Mouse (Mus musculus): ENCODE data around the gene Pkn1.

Pkn1 gene

GRCm38 (mm10) chr8:83723447-83724083, 24.6 kb upstream of the Pkn1 start:
- no peak for DNase-seq

GRCm38 (mm10) chr8:83722631-83723030, 23.7 kb upstream of the Pkn1 start:
- no peak for DNase-seq

GRCm38 (mm10) chr8:83721405-83722025, 22.5 kb upstream of the Pkn1 start:
- no peak for DNase-seq

GRCm38 (mm10) chr8:83719693-83720092, 20.7 kb upstream of the Pkn1 start:
- no peak for DNase-seq

- no peak for DNase-seq
These were observed 20.1 kb upstream of the Pkn1 start for GRCm38 (mm10) chr8:83719048-83719447.

GRCm38 (mm10) chr8:83716563-83716962, 17.6 kb upstream of the Pkn1 start:
- DNase-seq, result no peak

- DNase-seq, result no peak
These were observed 16.8 kb upstream of the Pkn1 start for GRCm38 (mm10) chr8:83715771-83716170.

GRCm38 (mm10) chr8:83715031-83715690, 16.2 kb upstream of the Pkn1 start, which contains the start of gene Ddx39:
Gene Ddx39, plus strand, starts transcription at chr8:83715177.
- DNase-seq, result peak; percentile 95

GRCm38 (mm10) chr8:83714676-83715030, 15.7 kb upstream of the Pkn1 start:
- no peak for DNase-seq

- no peak for DNase-seq
These were observed 8.6 kb upstream of the Pkn1 start for GRCm38 (mm10) chr8:83707554-83707953.

GRCm38 (mm10) chr8:83706411-83706810, 7.4 kb upstream of the Pkn1 start:
- DNase-seq, result no peak

GRCm38 (mm10) chr8:83703426-83703825, 4.4 kb upstream of the Pkn1 start:
- DNase-seq, result no peak

- DNase-seq, result no peak
These were observed 1.6 kb upstream of the Pkn1 start for GRCm38 (mm10) chr8:83700423-83701085.

GRCm38 (mm10) chr8:83699566-83699965, 587 bp upstream of the Pkn1 start:
- peak; percentile 47 for DNase-seq

- DNase-seq, result peak; percentile 86
These were observed 703 bp downstream of the Pkn1 start for GRCm38 (mm10) chr8:83698291-83698660.

- DNase-seq, result peak; percentile 29
These were observed 1.4 kb downstream of the Pkn1 start for GRCm38 (mm10) chr8:83697374-83698220.

- DNase-seq, result peak; percentile 75
These were observed 3.5 kb downstream of the Pkn1 start for GRCm38 (mm10) chr8:83695351-83696106.

GRCm38 (mm10) chr8:83694369-83695160, 4.4 kb downstream of the Pkn1 start:
- no peak for DNase-seq

GRCm38 (mm10) chr8:83693609-83694236, 5.3 kb downstream of the Pkn1 start:
- peak; percentile 58 for DNase-seq

- no peak for DNase-seq
These were observed 9.7 kb downstream of the Pkn1 start for GRCm38 (mm10) chr8:83689264-83689663.

GRCm38 (mm10) chr8:83684517-83684916, 14.5 kb downstream of the Pkn1 start:
- DNase-seq, result no peak

Measured in thymus, postnatal 14 days (tissue).